Mouse (Mus musculus) embryonic facial prominence, embryonic 13.5 days (tissue): ENCODE results near the gene Golga3. TPM values are rescaled to one million over a fixed set of nuclear protein-coding genes. Genes with fewer than 3 reads are reported as not detected.

Source experiments
- ATAC-seq: fragments of 200-750 bp; cut with Nextera tagmentation; 2 replicates; pipeline ENCODE4 v1.8.0; 2017; ENCODE audit warnings: low read depth; ENCODE audit not compliant: insufficient number of reproducible peaks, insufficient read depth, low FRiP score, low TSS enrichment
- H3K27ac ChIP-seq: fragments of 300-500 bp; sonication (generic); 2 replicates; pipeline ENCODE4 v1.5.1; 2015; ENCODE audit warnings: moderate library complexity, mild to moderate bottlenecking, inconsistent platforms
- H3K27me3 ChIP-seq: fragments of 300-500 bp; sonication (generic); 2 replicates; pipeline ENCODE4 v1.6.1; 2015; ENCODE audit warnings: mild to moderate bottlenecking, inconsistent platforms
- H3K36me3 ChIP-seq: fragments of 300-500 bp; sonication (generic); 2 replicates; pipeline ENCODE4 v1.6.1; 2015; ENCODE audit warnings: mild to moderate bottlenecking, inconsistent platforms
- H3K4me1 ChIP-seq: fragments of 300-500 bp; sonication (generic); 2 replicates; pipeline ENCODE4 v1.6.1; 2015; ENCODE audit warnings: inconsistent platforms
- H3K4me2 ChIP-seq: fragments of 300-500 bp; sonication (generic); 2 replicates; pipeline ENCODE4 v1.6.1; 2015; ENCODE audit warnings: moderate library complexity, mild to moderate bottlenecking, inconsistent platforms
- H3K4me3 ChIP-seq: fragments of 300-500 bp; sonication (generic); 2 replicates; pipeline ENCODE4 v1.5.1; 2015; ENCODE audit warnings: mild to moderate bottlenecking, inconsistent platforms
- H3K9ac ChIP-seq: fragments of 300-500 bp; sonication (generic); 2 replicates; pipeline ENCODE4 v1.6.1; 2015; ENCODE audit warnings: mild to moderate bottlenecking, inconsistent platforms
- H3K9me3 ChIP-seq: fragments of 300-500 bp; sonication (generic); 2 replicates; pipeline ENCODE4 v1.6.1; 2016; ENCODE audit warnings: inconsistent platforms
- WGBS: fragments of 180-500 bp; shearing (Covaris S2); methylation state at CpG from one replicate; pipeline ENCODE4 v1.1.7; 2015; ENCODE audit warnings: mixed read lengths; 5-methylcytosine and 5-hydroxymethylcytosine counted together
- polyA plus RNA-seq: library from polyadenylated mRNA; unstranded; fragments of >200 nt; fragmentation: Nextera tagmentation; extraction: Ambion mirVana; gene quantifications from 2 replicates; pipeline ENCODE4 v1.2.1, GENCODE M21; 2015

Golga3 gene
- polyA plus RNA-seq, 1 experiment from 2014 or later: 25.4 TPM

- Histone ChIP-seq H3K4me3 (no peak overlapping the region), H3K36me3 (peaks cover 94% of the 10 kb centered on the region), H3K27me3 (no peaks in the 10 kb centered on the region), H3K4me1 (no peaks in the 10 kb centered on the region), H3K4me2 (no peak overlapping the region), H3K27ac (no peak overlapping the region), H3K9ac (no peak overlapping the region), H3K9me3 (no peaks in the 10 kb centered on the region)
- no peak for ATAC-seq
- 79% methylated on average over 2 of the region's 2 CpGs for WGBS
These were observed 67.6 kb downstream of the Golga3 start for GRCm38 (mm10) chr5:110244091-110244490.

- Histone ChIP-seq H3K4me1 (peaks cover 9% of the 10 kb centered on the region), H3K9me3 (no peaks in the 10 kb centered on the region), H3K4me2 (no peak overlapping the region), H3K27ac (no peak overlapping the region), H3K9ac (no peak overlapping the region), H3K36me3 (peaks cover 37% of the 10 kb centered on the region), H3K27me3 (no peaks in the 10 kb centered on the region), H3K4me3 (no peak overlapping the region)
- WGBS: 90% methylated on average over 4 of the region's 4 CpGs
- ATAC-seq: no peak
These were observed 90.4 kb downstream of the Golga3 start for GRCm38 (mm10) chr5:110266941-110267340.

GRCm38 (mm10) chr5:110269141-110270101, 92.9 kb downstream of the Golga3 start, which contains the start of gene Pgam5:
Pgam5 (minus strand) TSS chr5:110269913.
- WGBS: under 1% methylated on average over 64 of the region's 66 CpGs
- H3K9me3 ChIP-seq: no peaks in the 10 kb centered on the region
- peaks cover 9% of the 10 kb centered on the region for H3K4me1 ChIP-seq
- no peaks in the 10 kb centered on the region for H3K27me3 ChIP-seq
- peaks cover 30% of the 10 kb centered on the region for H3K36me3 ChIP-seq
- peak; percentile 81 for ATAC-seq
- H3K27ac ChIP-seq: 0 out of 2 replicates have a peak within 1 kb of the TSS, but pooled peaks have one; percentile 51
- peak within 1 kb of the TSS; percentile 91 for H3K4me2 ChIP-seq
- peak within 1 kb of the TSS; percentile 96 for H3K4me3 ChIP-seq
- peak within 1 kb of the TSS; percentile 94 for H3K9ac ChIP-seq

DNA sequence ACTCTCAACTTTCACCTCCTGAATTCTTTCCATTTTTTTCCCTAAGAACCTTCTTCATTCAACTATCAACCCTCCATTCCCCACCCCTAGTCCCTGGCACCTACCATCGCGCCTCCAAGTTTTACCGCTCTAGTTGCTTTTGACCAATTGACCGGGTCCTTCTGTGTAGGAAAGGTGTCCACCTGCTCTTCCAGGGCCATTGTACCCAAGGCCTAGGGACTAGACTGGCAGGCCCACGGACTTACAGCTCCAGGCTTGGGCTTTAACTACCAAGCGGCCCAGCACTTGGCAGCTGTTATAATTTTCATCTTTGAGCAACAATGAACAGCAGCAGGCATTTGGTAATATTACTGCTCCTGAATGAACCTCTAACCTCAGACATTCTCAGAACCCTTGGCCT, 93.7 kb downstream of the Golga3 start:
- Histone ChIP-seq H3K27me3 (no peaks in the 10 kb centered on the region), H3K9ac (no peak overlapping the region), H3K36me3 (peaks cover 22% of the 10 kb centered on the region), H3K4me3 (no peak overlapping the region), H3K4me2 (no peak overlapping the region; the same call in 1 of the 2 replicates), H3K27ac (no peak overlapping the region), H3K4me1 (peaks cover 9% of the 10 kb centered on the region), H3K9me3 (no peaks in the 10 kb centered on the region)
- WGBS: 93% methylated on average over 6 of the region's 6 CpGs
- no peak for ATAC-seq

GRCm38 (mm10) chr5:110274147-110274546, 97.6 kb downstream of the Golga3 start:
- Histone ChIP-seq H3K4me1 (no peaks in the 10 kb centered on the region), H3K27ac (no peak overlapping the region)
- 81% methylated on average over 4 of the region's 4 CpGs for WGBS

GRCm38 (mm10) chr5:110274846-110275245, 98.3 kb downstream of the Golga3 start:
- H3K9me3 ChIP-seq: no peaks in the 10 kb centered on the region
- H3K4me3 ChIP-seq: no peak overlapping the region
- no peaks in the 10 kb centered on the region for H3K36me3 ChIP-seq
- H3K9ac ChIP-seq: no peak overlapping the region
- ATAC-seq: no peak
- no peak overlapping the region for H3K27ac ChIP-seq
- H3K27me3 ChIP-seq: no peaks in the 10 kb centered on the region
- no peak overlapping the region for H3K4me2 ChIP-seq
- 65% methylated on average over 2 of the region's 2 CpGs for WGBS
- no peaks in the 10 kb centered on the region for H3K4me1 ChIP-seq

More at GRCm38 (mm10) chr5:110274147-110274546, 97.6 kb downstream of the Golga3 start:
- Histone ChIP-seq H3K9ac (no peak overlapping the region), H3K4me3 (no peak overlapping the region), H3K36me3 (no peaks in the 10 kb centered on the region), H3K27me3 (no peaks in the 10 kb centered on the region), H3K4me2 (no peak overlapping the region), H3K9me3 (no peaks in the 10 kb centered on the region)
- ATAC-seq: no peak

Other genes with a start within 250 kb of the Golga3 start
- gene Zfp932, start 180.2 kb upstream of the Golga3 start, polyA plus RNA-seq: 30.0 and 31.3 TPM in 2 replicates
- 4.0 and 4.8 TPM in 2 replicates for gene Gm17655, start 104.2 kb upstream of the Golga3 start, polyA plus RNA-seq
- gene Gm35315, start 82.3 kb upstream of the Golga3 start, polyA plus RNA-seq: 1.1 TPM in 2 replicates
- gene Plcxd1, start 76.7 kb upstream of the Golga3 start, polyA plus RNA-seq: 1.9 and 2.7 TPM in 2 replicates
- 32.0 and 42.1 TPM in 2 replicates for gene Gtpbp6, start 68.5 kb upstream of the Golga3 start, polyA plus RNA-seq
- gene Zfp605, start 66.6 kb upstream of the Golga3 start, polyA plus RNA-seq: 6.5 and 6.7 TPM in 2 replicates
- 36.6 and 38.1 TPM in 2 replicates for gene Chfr, start 40.9 kb upstream of the Golga3 start, polyA plus RNA-seq
- 29.4 and 30.0 TPM in 2 replicates for gene Ankle2, start 54.3 kb downstream of the Golga3 start, polyA plus RNA-seq
- 65.6 and 67.2 TPM in 2 replicates for gene Pgam5, start 93.2 kb downstream of the Golga3 start, polyA plus RNA-seq
- gene Pxmp2, start 109.5 kb downstream of the Golga3 start, polyA plus RNA-seq: 8.1 and 11.0 TPM in 2 replicates
- gene Pole, start 109.6 kb downstream of the Golga3 start, polyA plus RNA-seq: 32.6 and 35.5 TPM in 2 replicates
- gene P2rx2, start 166.5 kb downstream of the Golga3 start, polyA plus RNA-seq: 2.6 and 3.1 TPM in 2 replicates
- not detected in 2 replicates for gene Lrcol1, start 168.0 kb downstream of the Golga3 start, polyA plus RNA-seq